ENCODE assay signal across 14 mouse cellular contexts in the genomic region with DNA sequence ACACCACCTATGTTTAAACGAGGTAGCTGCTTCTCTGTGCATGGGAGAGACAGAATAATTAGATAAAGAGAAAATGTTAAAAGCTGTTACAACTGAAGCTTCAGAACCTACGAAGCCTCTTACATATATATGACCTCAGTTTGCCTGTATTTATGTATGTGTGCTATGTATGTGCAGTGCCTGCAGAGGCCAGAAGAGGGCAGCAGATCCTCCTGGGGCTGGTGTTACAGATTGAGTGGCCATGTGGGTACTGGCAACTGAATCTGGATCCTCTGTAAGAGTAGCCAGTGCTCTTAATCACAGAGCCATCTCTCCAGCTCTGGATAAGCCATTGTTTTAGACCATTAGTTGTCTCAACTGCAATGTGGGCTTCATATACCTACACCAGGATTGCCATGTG.
A peak's percentile ranks its signal among the peaks of the same experiment; 100 is the strongest.
DNase-seq lines count a peak whose midpoint lies in the region; TF ChIP-seq lines count a peak whose summit lies in the region.
"Had no signal": no experiment of that assay in that cellular context is flagged by ENCODE, and none has a peak within 500 bp of the region (broad histone marks: within the 10 kb centered on the region; RNA-seq: fewer than 3 reads in every experiment).

No protein-coding gene starts in this region.

- no peak for TF ChIP-seq EP300 in CH12.LX (IDR thresholded peaks at IDR 0.05; ENCODE audit: low read length)

- H3K9ac ChIP-seq in CH12.LX (ENCODE audit: insufficient read depth, low read depth): no peak overlapping the region
- H3K9ac ChIP-seq: limb, embryonic 15.5 days had no signal

- H3K4me3 ChIP-seq in layer of hippocampus, adult 2 months: no peak overlapping the region
- H3K4me3 ChIP-seq in CH12.LX (replicated peaks in 1 of 3; ENCODE audit: low read depth in 2 of 3, low read length in 2 of 3, poor library complexity in 1 of 3): no peak overlapping the region
- no peak overlapping the region for H3K4me3 ChIP-seq in cerebellum, adult 2 months (replicated peaks; ENCODE audit: insufficient read depth, low read depth, low read length)
- H3K4me3 ChIP-seq: erythroblast, embryonic 14.5 days; heart, embryonic 10.5 days; hindbrain, embryonic 10.5 days; limb, embryonic 15.5 days had no signal

- peaks cover 5% of the 10 kb centered on the region for H3K9me3 ChIP-seq in CH12.LX (replicated peaks; ENCODE audit: low read length)
- H3K9me3 ChIP-seq: heart, embryonic 10.5 days; hindbrain, embryonic 10.5 days; limb, embryonic 15.5 days had no signal

- no peaks in the 10 kb centered on the region for H3K27me3 ChIP-seq in CH12.LX (replicated peaks)
- H3K27me3 ChIP-seq in cerebellum, adult 2 months (ENCODE audit: control insufficient read depth, insufficient read depth, low read length): no peaks in the 10 kb centered on the region

- peak; percentile 59 for TF ChIP-seq CTCF in layer of hippocampus, adult 2 months (conservative IDR thresholded peaks at IDR 0.05)
- TF ChIP-seq CTCF in CH12.LX (conservative IDR thresholded peaks at IDR 0.05 in 1 of 2, IDR thresholded peaks at IDR 0.05 in 1 of 2; ENCODE audit: low read depth in 2 of 2, low read length in 2 of 2): peak; percentile 42 to 50; a peak in 3 of 4 replicates
- peak; percentile 42; the same call in 1 of the 2 replicates for TF ChIP-seq CTCF in brain, embryonic 14.5 days (IDR thresholded peaks at IDR 0.05; ENCODE audit: borderline replicate concordance, extremely low read depth, insufficient read depth, insufficient read length)
- TF ChIP-seq CTCF in cerebellum, adult 2 months (IDR thresholded peaks at IDR 0.05; ENCODE audit: borderline replicate concordance, insufficient read depth, low read depth, low read length): no peak; the same call in 1 of the 2 replicates

- H3K36me3 ChIP-seq in CH12.LX (replicated peaks in 1 of 2; ENCODE audit: control insufficient read depth in 1 of 2, insufficient read depth in 1 of 2, low read length in 1 of 2): no peaks in the 10 kb centered on the region
- H3K36me3 ChIP-seq: heart, embryonic 10.5 days; hindbrain, embryonic 10.5 days; limb, embryonic 15.5 days had no signal

- DNase-seq in adrenal gland, postnatal 14 days: peak; percentile 7
- DNase-seq in adrenal gland, adult 8-10 months: no peak
- DNase-seq in layer of hippocampus, adult 2 months (ENCODE audit: low spot score in 2 of 2): no peak
- DNase-seq in layer of hippocampus, adult 8-10 months (ENCODE audit: low spot score in 2 of 2): no peak
- DNase-seq in CH12.LX (ENCODE audit: extremely low read depth): peak; percentile 26
- DNase-seq in brain, embryonic 14.5 days (ENCODE audit: low read depth): no peak
- DNase-seq in right cerebral cortex, postnatal 10 days (ENCODE audit: low spot score in 2 of 2): no peak
- no peak for DNase-seq in cerebellum, adult 2 months
- DNase-seq: kidney, postnatal 14 days; layer of hippocampus, postnatal 36 days had no signal

- dilution Hi-C loops in CH12.LX (cut with MboI; ENCODE audit: extremely low pct_ligation_motif_present, extremely low pct_unique_long_range_greater_than_20kb, low sequenced_read_pairs): no loop called here

- no peaks in the 10 kb centered on the region for H3K79me2 ChIP-seq in CH12.LX (replicated peaks; ENCODE audit: control insufficient read depth, extremely low read depth, insufficient read depth, poor library complexity, severe bottlenecking)

- no peak for TF ChIP-seq POLR2A in CH12.LX (IDR thresholded peaks at IDR 0.05; ENCODE audit: low read depth, low read length)
- no peak for TF ChIP-seq POLR2A in brain, embryonic 14.5 days (IDR thresholded peaks at IDR 0.05; ENCODE audit: borderline replicate concordance, extremely low read depth, insufficient read depth, insufficient read length, poor library complexity, severe bottlenecking)
- no peak for TF ChIP-seq POLR2A in cerebellum, adult 2 months (IDR thresholded peaks at IDR 0.05; ENCODE audit: borderline replicate concordance, insufficient read depth, low read length)

- no peak overlapping the region for H3K27ac ChIP-seq in layer of hippocampus, adult 2 months
- no peak overlapping the region for H3K27ac ChIP-seq in CH12.LX (ENCODE audit: insufficient read depth, low read depth)
- no peak overlapping the region for H3K27ac ChIP-seq in cerebellum, adult 2 months (ENCODE audit: insufficient read depth, low read length)
- H3K27ac ChIP-seq: heart, embryonic 10.5 days; limb, embryonic 15.5 days had no signal

- peak; percentile 32 for TF ChIP-seq RAD21 in CH12.LX (IDR thresholded peaks at IDR 0.05; ENCODE audit: low read depth, low read length)

- in situ Hi-C loops in CH12.LX (cut with MboI; ENCODE audit: low pct_ligation_motif_present, low pct_unique_long_range_greater_than_20kb, low sequenced_read_pairs): no loop called here

- H3K4me2 ChIP-seq in CH12.LX (ENCODE audit: insufficient read depth, low read depth, poor library complexity, severe bottlenecking): no peak overlapping the region
- H3K4me2 ChIP-seq: limb, embryonic 15.5 days had no signal

- 93% methylated on average over 2 of the region's 2 CpGs for WGBS in cerebellum, adult 2 months

- peaks cover 0 to 7% of the 10 kb centered on the region in 2 experiments; a peak in 1 of 4 replicates for H3K4me1 ChIP-seq in CH12.LX (ENCODE audit: control insufficient read depth in 1 of 2, insufficient read depth in 2 of 2)
- H3K4me1 ChIP-seq in cerebellum, adult 2 months (ENCODE audit: control insufficient read depth, insufficient read depth, low read length): no peaks in the 10 kb centered on the region; the same call in 1 of the 2 replicates

TF ChIP-seq in CH12.LX, 34 proteins besides CTCF, POLR2A, EP300 and RAD21:
- TF ChIP-seq IRF4 (IDR thresholded peaks at IDR 0.05; ENCODE audit: low read depth, low read length) (no peak), SMC3 (IDR thresholded peaks at IDR 0.05; ENCODE audit: low read depth, low read length) (peak; percentile 38), E2F4 (IDR thresholded peaks at IDR 0.05; ENCODE audit: insufficient replicate concordance, low read depth, low read length) (no peak), MYC (IDR thresholded peaks at IDR 0.05; ENCODE audit: low read depth, low read length) (no peak)

Comparison
In these comparisons a context has a peak if more than half of its experiments do, and no peak if none do; other contexts are left out.
1. DNase-seq: peak in adrenal gland, postnatal 14 days (single experiment) and CH12.LX (single experiment); none in adrenal gland, adult 8-10 months (single experiment), layer of hippocampus, adult 2 months (0 of 2), layer of hippocampus, adult 8-10 months (0 of 2), brain, embryonic 14.5 days (single experiment), right cerebral cortex, postnatal 10 days (0 of 2) and cerebellum, adult 2 months (0 of 2).